Mouse (Mus musculus): ENCODE results near the gene Cdk5rap3. TPM values are rescaled to one million over a fixed set of nuclear protein-coding genes. Genes with fewer than 3 reads are reported as not detected.

Gene Cdk5rap3
- 78.2 and 94.6 TPM in 2 replicates for polyA plus RNA-seq (2012; rRNA removed)

GRCm38 (mm10) chr11:96916044-96916884 lies at the start of gene Cdk5rap3:
Cdk5rap3 (minus strand) TSS chr11:96916496.

GRCm38 (mm10) chr11:96943746-96944304 lies 27.5 kb upstream of the Cdk5rap3 start, which contains the start of gene Pnpo:
Pnpo (minus strand) TSS chr11:96943986.

GRCm38 (mm10) chr11:96928088-96928487 lies 11.8 kb upstream of the Cdk5rap3 start, which contains the start of gene Prr15l:
Prr15l (plus strand) TSS chr11:96928104.

Other genes with a start within 250 kb of the Cdk5rap3 start
- 34.6 and 44.1 TPM in 2 replicates for gene Snx11, start 138.9 kb downstream of the Cdk5rap3 start, polyA plus RNA-seq (2012; rRNA removed)
- 180 and 280 TPM in 2 replicates for gene Cbx1, start 127.4 kb downstream of the Cdk5rap3 start, polyA plus RNA-seq (2012; rRNA removed)
- 68.8 and 124 TPM in 2 replicates for gene Nfe2l1, start 86.5 kb downstream of the Cdk5rap3 start, polyA plus RNA-seq (2012; rRNA removed)
- 39.0 and 47.1 TPM in 2 replicates for gene Copz2, start 66.6 kb downstream of the Cdk5rap3 start, polyA plus RNA-seq (2012; rRNA removed)
- gene Prr15l, start 11.6 kb upstream of the Cdk5rap3 start, polyA plus RNA-seq (2012; rRNA removed) = 0.28 and 0.52 TPM in 2 replicates
- 22.7 and 26.6 TPM in 2 replicates for gene Pnpo, start 27.5 kb upstream of the Cdk5rap3 start, polyA plus RNA-seq (2012; rRNA removed)
- 12.3 and 17.8 TPM in 2 replicates for gene Sp2, start 66.5 kb upstream of the Cdk5rap3 start, polyA plus RNA-seq (2012; rRNA removed)
- gene Sp6, start 96.9 kb upstream of the Cdk5rap3 start, polyA plus RNA-seq (2012; rRNA removed) = 0.38 and 0.94 TPM in 2 replicates
- gene Scrn2, start 113.4 kb upstream of the Cdk5rap3 start, polyA plus RNA-seq (2012; rRNA removed) = 20.1 and 29.7 TPM in 2 replicates
- gene Lrrc46, start 124.9 kb upstream of the Cdk5rap3 start, polyA plus RNA-seq (2012; rRNA removed) = 1.6 and 1.9 TPM in 2 replicates
- gene Mrpl10, start 125.1 kb upstream of the Cdk5rap3 start, polyA plus RNA-seq (2012; rRNA removed) = 44.7 and 64.8 TPM in 2 replicates
- gene Osbpl7, start 134.1 kb upstream of the Cdk5rap3 start, polyA plus RNA-seq (2012; rRNA removed) = 9.1 and 10.4 TPM in 2 replicates
- gene Tbx21, start 198.8 kb upstream of the Cdk5rap3 start, polyA plus RNA-seq (2012; rRNA removed) = 0.04 and 0.16 TPM in 2 replicates
- gene Tbkbp1, start 235.0 kb upstream of the Cdk5rap3 start, polyA plus RNA-seq (2012; rRNA removed) = 27.4 and 27.7 TPM in 2 replicates